Mouse (Mus musculus): ENCODE measurements around the gene Mta3. TPM values are rescaled to one million over a fixed set of nuclear protein-coding genes. Genes with fewer than 3 reads are reported as not detected.
A peak's percentile ranks its signal among the peaks of the same experiment; 100 is the strongest.

Mta3 gene
- total RNA-seq, 2 experiments from 2014 or later: 96.9 to 102 TPM

DNA sequence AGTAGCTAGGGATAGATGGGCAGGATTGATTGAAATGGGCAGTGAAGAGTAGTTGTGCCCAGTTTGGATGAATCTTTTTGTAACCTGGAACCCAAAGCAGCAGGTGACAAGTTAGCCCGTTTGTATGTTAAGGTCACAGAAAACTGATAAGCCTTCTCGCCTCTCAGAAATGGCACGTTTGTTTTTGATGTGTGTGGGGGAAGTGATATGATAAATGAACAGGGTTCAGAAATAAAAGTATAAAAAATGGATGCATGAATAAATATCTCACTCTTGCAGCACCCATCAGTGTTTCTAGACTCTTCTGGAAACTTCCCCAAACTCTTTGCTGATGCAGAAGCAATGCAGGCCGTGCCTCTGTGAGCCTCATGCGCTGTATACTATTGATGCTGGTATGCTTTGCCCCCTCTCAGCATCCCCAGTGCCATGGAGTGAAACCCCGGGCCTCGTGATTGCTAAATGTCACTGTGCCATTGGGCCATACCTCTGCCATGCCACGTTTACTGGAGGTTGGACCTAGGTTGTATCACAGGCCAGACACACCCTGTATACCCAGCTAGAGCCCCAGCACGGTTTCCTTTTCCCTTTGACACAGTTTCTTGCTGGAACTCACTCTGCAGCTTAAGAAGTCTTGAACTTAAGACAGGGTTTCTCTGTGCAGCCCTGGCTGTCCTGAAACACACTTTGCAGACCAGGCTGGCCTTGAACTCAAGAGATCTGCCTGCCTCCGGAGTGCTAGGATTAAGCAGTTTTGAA, 41.6 kb downstream of the Mta3 start:
- DNase-seq (ENCODE audit: low spot score in 2 of 2): no peak
- H3K4me3 ChIP-seq: no peak overlapping the region
- H3K27ac ChIP-seq: no peak overlapping the region
- no peak for TF ChIP-seq CTCF (conservative IDR thresholded peaks at IDR 0.05)

DNA sequence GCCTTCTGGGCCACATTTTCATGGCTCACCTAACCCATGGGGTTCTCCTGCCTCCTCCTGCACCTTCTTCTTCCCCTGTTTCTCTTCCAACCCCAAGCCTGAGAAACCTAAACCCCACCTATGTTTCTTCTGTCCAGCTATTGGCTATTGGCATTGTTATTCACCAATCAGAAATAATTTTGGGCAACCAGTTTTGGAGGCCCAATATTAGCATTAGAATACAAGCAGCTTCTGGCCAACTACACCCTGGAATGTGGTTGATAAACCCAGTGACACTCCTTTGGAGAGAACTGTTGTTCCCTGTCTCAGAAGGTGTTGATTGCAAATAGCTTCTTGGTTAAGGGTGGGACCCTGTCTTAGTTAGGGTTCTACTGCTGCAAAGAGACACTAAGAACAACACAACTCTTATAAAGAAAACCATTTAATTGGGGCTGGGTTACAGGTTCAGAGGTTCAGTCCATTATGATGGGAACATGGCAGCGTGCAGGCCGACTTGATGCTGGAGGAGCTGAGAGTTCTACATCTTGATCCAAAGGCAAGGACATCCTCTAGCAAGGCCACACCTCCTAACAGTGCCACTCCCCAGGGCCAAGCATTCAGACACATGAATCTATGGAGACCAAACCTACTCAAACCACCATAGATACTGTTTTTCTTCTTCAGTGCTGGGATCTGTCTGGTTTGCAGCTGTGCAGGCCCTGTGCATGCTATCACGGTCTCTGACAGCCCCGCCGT, 44.4 kb downstream of the Mta3 start:
- Histone ChIP-seq H3K4me3 (no peak overlapping the region), H3K27ac (no peak overlapping the region)
- TF ChIP-seq CTCF (conservative IDR thresholded peaks at IDR 0.05): no peak
- no peak for DNase-seq (ENCODE audit: low spot score in 2 of 2)

DNA sequence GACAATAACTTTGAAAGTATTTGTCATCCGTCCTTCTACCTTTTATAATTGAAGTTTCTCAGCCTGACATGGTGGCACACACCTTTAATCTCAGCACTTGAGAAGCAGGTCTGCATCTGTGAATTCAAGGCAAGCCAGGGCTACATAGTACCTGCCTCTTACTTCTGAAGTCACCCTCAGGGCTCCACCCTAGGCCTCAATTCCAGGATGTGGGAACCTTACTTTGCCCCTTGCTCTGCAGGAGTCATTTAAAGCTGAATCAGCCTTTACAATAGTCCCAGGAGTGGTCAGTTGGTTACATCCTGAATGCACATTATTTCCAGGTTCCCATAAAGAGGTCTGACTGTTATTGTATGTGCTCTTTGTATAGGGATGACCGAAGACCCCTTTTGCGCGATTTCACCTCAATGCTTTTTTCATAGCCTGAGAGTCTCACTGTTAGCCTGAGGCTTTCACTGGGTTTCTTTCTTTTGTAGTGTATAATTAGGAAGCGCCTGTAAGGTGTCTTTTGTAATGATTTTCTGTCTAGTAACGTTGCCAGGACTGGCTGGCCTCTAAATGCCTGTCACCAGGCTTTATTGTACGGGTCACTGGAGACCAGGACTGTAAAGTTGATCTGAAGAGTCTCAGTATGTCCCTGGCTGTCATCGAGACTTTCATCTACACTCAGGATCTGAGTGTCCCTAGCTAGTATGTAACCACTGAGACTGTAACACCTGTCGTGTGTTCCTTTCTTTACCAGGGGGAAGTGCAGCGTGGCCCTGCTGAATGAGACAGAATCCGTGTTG, 47.3 kb downstream of the Mta3 start:
- Histone ChIP-seq H3K4me3 (no peak overlapping the region), H3K27ac (no peak overlapping the region)
- DNase-seq (ENCODE audit: low spot score in 2 of 2): no peak
- no peak for TF ChIP-seq CTCF (conservative IDR thresholded peaks at IDR 0.05)

DNA sequence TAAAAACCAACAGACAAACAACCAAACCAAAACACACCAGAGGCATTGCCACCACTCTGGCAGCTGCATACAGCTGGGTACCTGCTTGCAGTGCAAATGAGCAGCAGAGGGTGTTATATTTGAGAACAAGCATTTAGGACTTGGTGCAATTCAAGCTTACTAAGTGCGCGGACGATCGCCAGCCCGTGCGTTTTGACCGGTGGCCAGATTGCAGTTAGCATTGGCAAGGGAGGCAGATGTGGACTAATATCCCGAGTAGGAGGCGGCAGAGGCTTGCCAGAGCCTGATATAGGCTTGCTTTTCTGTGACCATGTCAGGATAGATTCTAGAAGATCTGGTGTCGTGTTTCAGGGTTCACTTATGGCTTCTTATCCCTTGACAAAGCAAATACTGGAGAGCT, 52.1 kb downstream of the Mta3 start:
- Histone ChIP-seq H3K4me3 (no peak overlapping the region), H3K27ac (no peak overlapping the region; the same call in 1 of the 2 replicates)
- no peak for TF ChIP-seq CTCF (conservative IDR thresholded peaks at IDR 0.05)
- DNase-seq (ENCODE audit: low spot score in 2 of 2): no peak

DNA sequence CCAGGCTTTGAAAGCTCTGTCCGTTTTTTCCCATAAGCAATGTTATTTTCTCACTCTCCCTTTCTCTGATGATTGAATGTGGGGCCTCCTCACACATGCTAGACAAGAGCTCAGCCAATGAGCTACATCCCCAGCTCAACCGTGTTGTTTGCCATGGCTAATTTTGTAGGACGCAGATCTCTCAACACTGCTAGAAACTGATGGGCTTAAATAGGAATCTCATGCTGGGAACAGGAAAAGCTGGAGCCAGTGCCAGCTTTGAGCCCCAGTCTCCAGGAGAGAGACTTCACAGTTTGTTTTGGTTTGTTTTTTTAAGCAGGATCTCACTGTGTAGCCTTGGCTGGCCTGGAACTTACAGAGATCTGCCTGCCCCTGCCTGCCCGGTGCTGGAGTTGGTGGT, 53.6 kb downstream of the Mta3 start:
- no peak for TF ChIP-seq CTCF (conservative IDR thresholded peaks at IDR 0.05)
- DNase-seq (ENCODE audit: low spot score in 2 of 2): no peak
- H3K4me3 ChIP-seq: no peak overlapping the region
- H3K27ac ChIP-seq: peak overlapping the region; percentile 43; the same call in 1 of the 2 replicates

DNA sequence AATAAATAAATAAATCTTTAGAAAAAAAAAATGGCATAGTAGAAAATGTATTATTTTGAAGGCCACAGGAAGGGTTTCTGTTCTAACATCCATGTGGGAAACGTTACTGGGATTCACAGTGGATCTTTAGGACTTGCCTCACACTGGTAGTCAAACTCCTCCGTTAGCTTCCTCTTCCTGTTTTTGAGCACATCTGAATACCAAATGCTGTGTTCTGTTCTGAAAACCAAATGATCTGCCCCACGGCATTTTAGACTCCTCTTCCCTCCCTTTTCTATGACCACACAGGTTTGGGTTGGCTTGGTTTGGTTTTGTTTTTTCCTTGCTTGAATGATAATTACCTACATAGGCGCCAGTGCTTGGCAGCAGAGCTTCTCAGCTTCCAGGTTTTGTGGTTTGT, 58.6 kb downstream of the Mta3 start:
- TF ChIP-seq CTCF (conservative IDR thresholded peaks at IDR 0.05): no peak
- DNase-seq (ENCODE audit: low spot score in 2 of 2): no peak
- Histone ChIP-seq H3K4me3 (no peak overlapping the region), H3K27ac (no peak overlapping the region)

DNA sequence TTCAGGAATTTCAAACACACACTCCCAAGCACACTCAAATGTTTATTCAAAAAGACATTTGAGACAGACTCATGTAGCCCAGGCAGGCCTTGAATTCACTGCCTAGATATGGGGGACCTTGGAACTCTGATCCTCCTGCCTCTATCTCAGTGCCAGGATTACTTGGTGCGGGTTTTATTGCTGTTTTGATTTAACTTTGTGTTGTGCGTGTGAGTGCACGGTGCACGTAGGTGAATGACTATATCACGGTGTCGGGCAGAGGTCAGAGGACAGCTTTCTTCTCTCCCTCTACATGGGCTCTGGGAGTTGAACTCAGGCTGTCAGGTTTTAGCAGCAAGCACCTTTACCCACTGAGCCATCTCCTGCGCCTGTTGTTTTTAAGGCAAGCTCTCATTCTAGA, 61.1 kb downstream of the Mta3 start:
- DNase-seq (ENCODE audit: low spot score in 2 of 2): no peak
- no peak for TF ChIP-seq CTCF (conservative IDR thresholded peaks at IDR 0.05)
- Histone ChIP-seq H3K27ac (no peak overlapping the region), H3K4me3 (no peak overlapping the region)

DNA sequence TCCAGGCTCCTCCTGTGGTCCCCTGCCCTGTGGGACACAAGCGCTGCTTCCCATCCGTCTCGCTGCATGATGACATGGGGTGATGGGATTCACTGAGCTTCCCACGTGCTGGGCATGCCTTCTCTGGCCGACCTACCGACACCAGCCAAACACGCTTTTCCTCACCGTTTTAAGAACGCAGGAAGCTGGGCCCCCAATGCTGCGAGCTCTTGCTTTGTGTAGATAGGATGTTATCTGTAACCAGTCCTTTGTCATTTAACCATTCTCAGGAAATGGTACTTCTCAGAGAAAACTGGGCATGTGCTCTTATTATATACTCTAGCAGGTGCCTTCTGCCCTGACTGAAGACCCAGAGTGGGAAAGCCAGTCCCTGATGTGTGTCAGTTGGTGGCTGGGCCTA, 62.3 kb downstream of the Mta3 start:
- Histone ChIP-seq H3K27ac (no peak overlapping the region), H3K4me3 (no peak overlapping the region)
- no peak for TF ChIP-seq CTCF (conservative IDR thresholded peaks at IDR 0.05)
- no peak for DNase-seq (ENCODE audit: low spot score in 2 of 2)

DNA sequence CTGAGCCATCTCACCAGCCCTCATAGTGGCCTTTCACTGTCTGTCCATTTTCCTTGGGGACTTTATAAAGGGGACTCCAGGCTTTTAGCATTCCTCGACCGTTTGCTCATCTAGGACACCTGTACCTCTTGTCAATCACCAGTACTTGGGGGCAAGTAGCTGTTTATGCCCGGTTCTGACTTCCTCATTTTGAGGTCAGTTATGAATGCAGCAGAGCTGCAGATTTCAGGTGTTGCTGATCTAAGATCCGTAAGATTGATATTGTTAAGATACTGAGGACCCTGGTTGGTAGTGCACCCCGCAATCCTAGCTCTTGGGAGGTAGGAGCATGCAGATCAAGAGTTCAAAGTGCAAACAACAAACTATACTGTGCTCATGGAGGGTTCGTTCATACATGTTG, 64.4 kb downstream of the Mta3 start:
- DNase-seq (ENCODE audit: low spot score in 2 of 2): no peak
- Histone ChIP-seq H3K27ac (no peak overlapping the region), H3K4me3 (no peak overlapping the region)
- TF ChIP-seq CTCF (conservative IDR thresholded peaks at IDR 0.05): no peak

DNA sequence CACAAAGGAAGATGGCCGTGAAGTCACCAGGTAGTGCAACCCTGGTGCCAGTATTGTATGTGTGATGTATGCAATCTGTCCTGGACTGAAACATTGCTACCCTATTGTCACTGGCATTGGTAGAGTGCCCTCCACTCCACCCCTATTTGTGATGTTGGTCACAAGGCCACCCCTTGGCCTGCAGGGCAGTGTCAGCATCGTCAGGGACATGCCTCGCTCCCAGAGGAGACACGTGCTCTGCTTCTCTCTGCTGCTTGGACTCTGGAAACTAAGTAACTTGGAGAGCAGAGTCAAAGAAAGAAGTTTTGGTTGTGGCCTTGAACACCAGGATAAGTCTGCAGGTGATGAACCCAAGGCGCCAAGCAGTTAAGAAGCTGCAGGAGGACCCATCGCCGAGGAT, 65.0 kb downstream of the Mta3 start:
- no peak for DNase-seq (ENCODE audit: low spot score in 2 of 2)
- no peak for TF ChIP-seq CTCF (conservative IDR thresholded peaks at IDR 0.05)
- no peak overlapping the region for H3K4me3 ChIP-seq
- no peak overlapping the region for H3K27ac ChIP-seq

DNA sequence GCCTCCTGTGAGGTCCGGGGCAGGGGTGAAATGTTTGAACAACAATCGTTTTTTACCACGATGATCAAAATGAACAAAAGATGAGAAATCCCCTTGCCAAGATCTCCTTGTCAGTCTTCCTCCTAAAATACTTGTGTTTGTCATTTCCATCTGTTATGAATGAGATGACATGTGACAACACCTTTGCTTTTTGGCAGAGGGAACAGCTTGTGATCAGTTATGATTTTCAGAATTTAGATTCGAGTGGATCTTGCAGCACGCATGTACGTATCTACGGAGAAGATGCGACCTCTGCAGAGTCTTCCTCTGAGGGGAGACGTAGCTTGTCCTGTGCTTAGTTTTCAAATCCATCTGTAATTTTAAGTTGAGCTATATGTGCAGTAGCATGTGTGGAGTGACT, 66.1 kb downstream of the Mta3 start:
- Histone ChIP-seq H3K4me3 (no peak overlapping the region), H3K27ac (peak overlapping the region; percentile 40; the same call in 1 of the 2 replicates)
- TF ChIP-seq CTCF (conservative IDR thresholded peaks at IDR 0.05): no peak
- DNase-seq (ENCODE audit: low spot score in 2 of 2): peak in 1 of 2 experiments; percentile 37

DNA sequence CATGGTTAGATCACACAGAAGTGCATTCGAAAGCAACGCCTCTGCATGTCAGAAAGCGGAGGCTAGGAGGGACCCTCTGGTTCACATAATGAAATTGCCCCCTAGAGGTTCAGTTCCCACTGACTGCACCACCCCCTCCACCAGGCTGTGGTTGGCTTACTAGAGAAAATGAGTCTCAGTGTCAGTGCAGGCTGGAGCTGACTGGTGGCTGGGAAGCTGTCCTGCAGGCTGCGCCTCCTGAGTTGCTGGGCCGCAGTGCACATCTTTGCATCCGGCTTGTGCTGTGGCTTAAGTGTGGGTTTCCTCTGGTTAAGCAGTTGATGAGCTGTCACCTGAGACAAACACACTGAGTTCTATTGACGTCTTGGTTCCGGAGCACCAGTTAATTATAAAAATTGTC, 66.7 kb downstream of the Mta3 start:
- peak in 1 of 2 experiments; percentile 19 for DNase-seq (ENCODE audit: low spot score in 2 of 2)
- peak; percentile 70 for TF ChIP-seq CTCF (conservative IDR thresholded peaks at IDR 0.05)
- peak overlapping the region; percentile 40 for H3K27ac ChIP-seq
- H3K4me3 ChIP-seq: no peak overlapping the region

DNA sequence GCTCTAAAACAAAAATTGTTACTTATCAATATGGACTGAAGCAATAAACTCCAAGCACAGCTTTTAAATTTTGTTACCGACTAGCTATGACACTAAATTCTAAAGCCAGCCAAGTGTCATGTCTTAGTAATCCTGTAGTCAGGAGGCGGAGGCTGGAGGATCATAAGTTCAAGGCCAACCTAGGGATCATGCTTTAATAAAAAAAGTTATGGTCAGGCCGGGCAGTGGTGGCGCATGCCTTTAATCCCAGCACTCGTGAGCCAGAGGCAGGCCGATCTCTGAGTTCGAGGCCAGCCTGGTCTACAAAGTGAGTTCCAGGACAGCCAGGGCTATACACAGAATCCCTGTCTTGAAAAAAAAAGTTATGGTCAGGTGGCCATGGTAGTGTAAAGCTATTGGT, 71.0 kb downstream of the Mta3 start:
- TF ChIP-seq CTCF (conservative IDR thresholded peaks at IDR 0.05): no peak
- H3K27ac ChIP-seq: no peak overlapping the region
- no peak overlapping the region for H3K4me3 ChIP-seq
- no peak for DNase-seq (ENCODE audit: low spot score in 2 of 2)

All from layer of hippocampus, adult 2 months (tissue).